Mouse (Mus musculus) spleen, embryonic (tissue): ENCODE results near the gene Ror1.

Source experiments
- CTCF ChIA-PET: fragments of 350-600 bp; sonication (Branson Sonifier 250); formaldehyde crosslinking; loops from one replicate; lab custom pipeline; 2022; lab: Charles Lee

Gene Ror1

GRCm38 (mm10) chr4:100116366-100116765 is 20.8 kb downstream of the Ror1 start:
- CTCF ChIA-PET, result interaction anchor here (0.6 kb wide), 1 partner anchor 1584 kb away, joined by 6 read pairs; no protein-coding TSS in a partner anchor

DNA sequence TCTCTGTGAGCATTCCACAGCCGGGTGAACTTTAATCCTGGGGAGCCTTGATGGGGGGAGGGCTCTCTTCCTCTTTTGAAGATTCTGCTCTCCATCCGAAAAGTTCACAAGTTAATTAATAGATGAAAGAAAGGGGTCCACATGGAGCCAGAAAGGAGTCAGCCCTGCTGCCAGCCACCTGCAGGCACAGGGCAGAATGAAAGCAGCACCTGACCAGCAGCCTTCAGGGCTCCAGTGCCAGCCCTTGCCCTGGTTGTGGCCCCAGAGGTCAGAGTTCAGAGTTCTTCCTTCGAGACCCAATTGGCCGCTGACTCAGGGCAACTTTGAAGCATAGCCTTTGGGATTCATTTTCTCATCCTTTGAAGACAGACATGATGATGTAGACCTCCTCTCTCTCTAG is 23.1 kb downstream of the Ror1 start:
- CTCF ChIA-PET, result no interaction called here

DNA sequence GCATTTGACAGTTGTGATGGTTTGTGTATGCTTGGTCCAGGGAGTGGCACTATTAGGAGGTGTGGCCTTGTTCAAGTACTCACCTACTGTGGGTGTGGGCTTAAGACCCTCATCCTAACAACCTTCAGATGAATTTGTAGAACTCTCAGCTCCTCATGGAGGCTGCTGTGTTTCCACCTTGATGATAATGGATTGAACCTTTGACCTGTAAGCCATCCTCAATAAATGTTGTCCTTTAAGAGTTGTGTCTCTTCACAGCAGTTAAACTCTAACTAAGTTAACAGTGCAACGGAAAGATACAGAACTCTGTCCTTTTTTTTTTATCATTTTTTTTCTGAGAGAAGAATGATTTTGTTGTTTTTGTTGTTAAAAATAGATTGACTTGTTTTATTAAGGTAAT is 23.8 kb downstream of the Ror1 start:
- CTCF ChIA-PET, result no interaction called here

- CTCF ChIA-PET, result no interaction called here
These were observed 25.0 kb downstream of the Ror1 start for GRCm38 (mm10) chr4:100120547-100120946.

GRCm38 (mm10) chr4:100122436-100122835 is 26.8 kb downstream of the Ror1 start:
- CTCF ChIA-PET, result no interaction called here

GRCm38 (mm10) chr4:100123519-100123918 is 27.9 kb downstream of the Ror1 start:
- CTCF ChIA-PET, result no interaction called here

- CTCF ChIA-PET, result no interaction called here
These were observed 28.5 kb downstream of the Ror1 start for GRCm38 (mm10) chr4:100124056-100124455.

DNA sequence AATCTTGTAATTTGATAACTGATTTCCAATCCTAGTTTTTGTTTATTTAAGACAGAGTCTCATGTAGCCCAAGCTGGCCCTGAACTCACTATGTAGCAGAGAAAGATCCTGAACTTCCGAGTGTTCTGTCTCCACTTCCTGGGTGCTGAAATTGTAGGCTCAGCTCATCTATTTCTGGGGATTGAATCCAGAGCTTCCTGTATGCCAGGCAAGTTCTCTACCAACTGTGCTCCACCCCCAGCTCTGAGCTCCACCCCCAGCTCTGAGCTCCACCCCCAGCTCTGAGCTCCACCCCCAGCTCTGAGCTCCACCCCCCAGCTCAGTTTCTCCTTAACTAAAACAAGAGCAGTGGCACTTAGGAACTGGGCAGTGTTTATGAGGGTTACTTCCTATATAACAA is 29.3 kb downstream of the Ror1 start:
- CTCF ChIA-PET, result no interaction called here

DNA sequence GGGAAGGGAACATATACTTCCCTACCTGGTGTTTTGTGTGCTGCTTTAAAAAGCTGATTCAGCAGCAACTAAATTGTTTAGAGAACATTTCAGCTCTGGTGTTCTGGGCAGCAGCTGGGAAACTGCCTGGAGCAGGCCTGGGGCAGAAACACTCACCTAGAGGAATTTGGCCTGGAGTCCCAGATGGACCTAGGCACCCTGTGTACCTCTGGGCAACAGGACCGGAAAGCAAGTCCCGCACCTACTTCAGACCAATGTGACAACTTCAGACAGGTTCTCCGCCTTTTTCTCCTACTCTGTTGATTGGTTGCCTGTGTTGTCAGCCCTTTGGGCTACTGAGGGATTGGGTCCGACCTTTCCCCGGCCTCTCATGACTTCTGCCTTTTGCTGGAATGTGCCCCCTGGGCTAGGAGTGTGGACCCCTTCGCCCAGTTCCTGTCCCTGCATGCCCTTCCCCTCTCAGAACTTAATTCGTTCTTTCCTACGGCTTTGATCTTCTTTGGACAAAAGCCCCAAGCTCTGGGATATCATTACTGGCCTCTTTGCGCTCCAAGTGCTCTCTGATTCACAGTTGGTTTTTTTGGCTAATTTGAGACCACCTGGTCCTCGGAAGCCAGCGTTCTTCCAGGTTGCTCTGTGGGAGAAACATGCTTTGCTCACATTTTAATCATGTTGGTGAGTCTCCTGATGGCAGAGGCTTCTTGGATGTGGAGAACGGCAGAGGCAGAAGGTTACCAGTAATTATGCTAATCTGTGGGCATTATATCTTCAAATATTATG is 31.1 kb downstream of the Ror1 start:
- CTCF ChIA-PET, result no interaction called here

- CTCF ChIA-PET, result no interaction called here
These were observed 32.7 kb downstream of the Ror1 start for GRCm38 (mm10) chr4:100128026-100128922.

GRCm38 (mm10) chr4:100129201-100129600 is 33.6 kb downstream of the Ror1 start:
- CTCF ChIA-PET, result no interaction called here

GRCm38 (mm10) chr4:100130771-100131475 is 35.3 kb downstream of the Ror1 start:
- CTCF ChIA-PET, result no interaction called here

DNA sequence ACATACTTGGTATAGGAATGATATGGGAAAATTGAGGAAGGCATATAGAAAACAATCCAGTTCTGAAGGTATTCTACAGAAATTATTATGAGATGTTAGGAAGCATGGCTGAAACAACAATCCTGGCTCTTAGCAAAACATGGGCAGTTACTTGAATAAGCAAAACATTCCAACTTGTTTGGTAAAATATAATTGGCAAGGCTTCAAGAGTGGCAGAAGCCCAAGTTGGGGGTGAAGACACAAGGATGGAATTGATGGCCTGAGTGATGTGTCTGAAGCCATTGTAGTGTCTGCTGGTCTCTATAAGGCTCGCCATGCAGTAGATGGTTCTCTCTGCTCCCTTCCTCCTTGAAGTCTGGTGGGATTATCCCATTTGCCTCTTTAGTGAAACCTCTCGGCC is 35.9 kb downstream of the Ror1 start:
- CTCF ChIA-PET, result no interaction called here

DNA sequence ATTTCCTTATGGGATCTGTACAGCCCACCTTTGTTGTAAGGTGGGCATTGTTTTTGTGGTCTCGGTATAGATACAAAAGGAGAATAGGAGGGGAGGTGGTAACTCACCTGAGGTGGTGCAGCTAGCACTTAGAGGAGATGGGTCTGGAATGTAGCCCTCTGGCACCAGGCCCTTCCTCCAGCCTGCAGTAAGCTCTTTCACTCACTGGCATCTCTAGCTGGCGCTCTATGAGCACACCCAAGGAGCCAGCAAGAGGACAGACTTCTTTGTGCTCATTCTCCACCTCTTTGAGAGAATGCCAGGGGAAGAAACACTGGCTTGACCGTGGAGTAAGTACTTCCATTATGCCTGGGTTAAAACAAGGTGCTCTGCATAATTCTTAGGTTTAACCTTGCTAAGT is 36.7 kb downstream of the Ror1 start:
- CTCF ChIA-PET, result no interaction called here

- CTCF ChIA-PET, result no interaction called here
These were observed 40.5 kb downstream of the Ror1 start for GRCm38 (mm10) chr4:100136046-100136445.

GRCm38 (mm10) chr4:100137102-100137835 is 41.7 kb downstream of the Ror1 start:
- CTCF ChIA-PET, result no interaction called here

DNA sequence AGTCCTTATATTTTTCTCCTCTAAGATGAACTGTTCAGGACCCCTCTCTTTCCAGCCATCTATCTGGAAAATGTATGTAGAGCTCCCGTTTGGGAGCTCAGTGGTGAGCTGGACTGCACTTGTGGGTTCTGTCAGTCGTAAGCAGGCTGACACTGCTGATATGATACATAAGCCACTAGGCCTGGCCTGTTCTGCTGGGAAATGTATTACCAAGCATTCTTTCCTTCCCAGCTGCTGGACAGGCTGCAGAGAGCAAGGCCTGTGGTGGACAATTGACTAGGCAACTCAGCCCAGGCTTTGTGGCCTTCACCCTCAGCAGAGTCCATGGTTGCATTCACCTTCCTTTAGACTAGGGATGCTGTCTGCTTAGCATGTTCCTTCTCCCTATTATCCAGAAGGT is 46.0 kb downstream of the Ror1 start:
- CTCF ChIA-PET, result no interaction called here

GRCm38 (mm10) chr4:100144744-100145143 is 49.2 kb downstream of the Ror1 start:
- CTCF ChIA-PET, result interaction anchor here (0.7 kb wide), 1 partner anchor 1833 kb away, joined by 6 read pairs; no protein-coding TSS in a partner anchor

DNA sequence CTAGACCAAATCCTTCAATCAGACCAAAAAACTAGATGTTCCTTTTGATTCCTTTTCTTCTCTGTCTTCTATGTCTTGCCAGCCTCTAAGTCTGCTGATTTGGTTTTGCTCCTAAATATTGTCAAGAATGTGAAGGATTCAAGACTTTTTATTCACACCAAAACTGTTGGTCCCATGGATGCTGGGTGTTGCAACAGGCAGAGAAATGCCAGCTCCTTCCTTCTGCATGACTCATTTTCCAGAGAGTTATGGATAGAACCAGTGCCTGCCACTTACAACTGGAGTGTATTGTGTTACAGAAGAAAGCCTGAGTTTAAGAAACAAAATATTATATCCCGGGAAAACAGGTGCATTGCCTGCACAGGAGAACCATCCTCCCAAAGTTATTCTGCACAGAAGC is 55.2 kb downstream of the Ror1 start:
- CTCF ChIA-PET, result no interaction called here

GRCm38 (mm10) chr4:100154560-100155130 is 59.1 kb downstream of the Ror1 start:
- CTCF ChIA-PET, result no interaction called here

GRCm38 (mm10) chr4:100155731-100156130 is 60.1 kb downstream of the Ror1 start:
- CTCF ChIA-PET, result no interaction called here
